Mouse (Mus musculus): ENCODE results near the gene Krt222.

Krt222 gene

DNA sequence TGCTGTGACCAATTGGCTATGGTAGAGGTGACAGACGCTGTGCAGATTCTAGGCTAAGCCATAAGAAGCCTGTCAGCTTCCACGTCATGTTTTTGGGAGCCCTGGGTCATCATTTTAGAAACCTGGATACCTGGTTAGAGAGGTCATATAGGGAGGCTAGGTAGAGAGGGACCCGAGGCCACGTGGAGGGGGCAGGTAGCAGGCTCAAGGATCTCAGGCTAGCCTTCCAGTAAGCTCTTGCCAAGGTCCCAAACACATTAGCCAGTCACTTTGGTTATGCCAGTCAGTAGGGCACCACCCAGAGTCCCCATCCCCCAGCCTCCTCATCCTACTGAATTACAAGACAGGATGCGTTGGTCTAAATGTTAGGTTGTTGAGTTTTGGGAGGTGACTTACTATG, 1.8 kb downstream of the Krt222 start:
- in situ Hi-C loops (cut with MboI, MseI): loop anchor here (10.0 kb wide), 1 partner anchor 1127 kb away; no protein-coding TSS in a partner anchor

DNA sequence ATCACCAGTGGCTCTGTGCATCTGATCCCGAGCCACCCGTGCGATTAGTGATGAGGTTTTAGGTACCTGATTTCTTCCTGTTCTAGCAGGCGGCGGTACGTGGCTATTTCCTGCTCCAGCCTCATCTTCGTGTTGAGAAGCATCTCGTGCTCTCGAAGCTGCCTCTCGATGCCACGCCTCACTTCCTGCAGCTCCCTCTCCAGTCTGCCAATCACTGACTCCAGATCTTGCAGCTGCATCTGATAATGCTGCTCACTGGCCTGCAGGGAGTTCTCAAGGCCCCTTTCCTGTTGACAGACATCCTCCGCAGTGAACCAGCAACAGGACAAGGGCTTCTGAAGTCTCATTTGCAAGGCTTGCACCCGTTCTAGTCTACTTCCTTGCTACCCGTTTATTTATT, 5.4 kb downstream of the Krt222 start:
- in situ Hi-C loops (cut with MboI, MseI): no loop called here

DNA sequence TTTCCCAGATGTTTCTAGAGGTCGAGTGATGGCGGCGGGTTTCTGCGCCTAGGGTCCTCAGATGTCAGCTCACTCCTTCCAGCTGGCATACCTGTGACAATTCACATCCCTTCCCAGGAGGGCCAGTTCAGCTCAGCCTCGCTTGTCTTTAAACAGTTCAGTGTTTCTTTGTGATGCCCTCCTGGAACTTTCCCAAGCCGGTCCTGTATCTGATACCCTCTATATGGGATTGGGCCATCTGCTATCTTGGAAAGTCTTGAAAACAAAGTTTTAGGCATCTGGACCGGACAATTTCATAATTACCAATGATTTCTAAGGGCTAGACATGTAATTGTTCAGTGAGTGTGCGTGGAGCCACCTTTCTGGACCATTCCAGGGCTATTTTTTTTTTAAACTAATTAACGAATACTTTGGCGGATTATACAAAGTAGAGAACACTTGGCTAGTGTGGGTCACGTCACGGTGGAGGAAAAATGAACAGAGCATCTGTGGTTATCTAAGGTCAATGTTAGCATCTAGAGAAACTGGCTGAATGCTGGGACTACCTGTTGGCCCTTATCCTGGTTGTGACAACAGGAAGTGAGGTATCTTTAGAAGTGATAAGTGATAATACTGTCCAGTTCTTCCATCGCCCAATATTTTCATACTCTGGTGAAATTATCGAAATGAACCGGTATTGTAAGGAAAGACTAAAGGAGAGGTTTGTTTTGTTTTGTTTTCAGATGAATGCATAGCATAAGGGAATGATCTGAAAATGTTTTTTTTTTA, 12.7 kb downstream of the Krt222 start:
- in situ Hi-C loops (cut with MboI, MseI): no loop called here

DNA sequence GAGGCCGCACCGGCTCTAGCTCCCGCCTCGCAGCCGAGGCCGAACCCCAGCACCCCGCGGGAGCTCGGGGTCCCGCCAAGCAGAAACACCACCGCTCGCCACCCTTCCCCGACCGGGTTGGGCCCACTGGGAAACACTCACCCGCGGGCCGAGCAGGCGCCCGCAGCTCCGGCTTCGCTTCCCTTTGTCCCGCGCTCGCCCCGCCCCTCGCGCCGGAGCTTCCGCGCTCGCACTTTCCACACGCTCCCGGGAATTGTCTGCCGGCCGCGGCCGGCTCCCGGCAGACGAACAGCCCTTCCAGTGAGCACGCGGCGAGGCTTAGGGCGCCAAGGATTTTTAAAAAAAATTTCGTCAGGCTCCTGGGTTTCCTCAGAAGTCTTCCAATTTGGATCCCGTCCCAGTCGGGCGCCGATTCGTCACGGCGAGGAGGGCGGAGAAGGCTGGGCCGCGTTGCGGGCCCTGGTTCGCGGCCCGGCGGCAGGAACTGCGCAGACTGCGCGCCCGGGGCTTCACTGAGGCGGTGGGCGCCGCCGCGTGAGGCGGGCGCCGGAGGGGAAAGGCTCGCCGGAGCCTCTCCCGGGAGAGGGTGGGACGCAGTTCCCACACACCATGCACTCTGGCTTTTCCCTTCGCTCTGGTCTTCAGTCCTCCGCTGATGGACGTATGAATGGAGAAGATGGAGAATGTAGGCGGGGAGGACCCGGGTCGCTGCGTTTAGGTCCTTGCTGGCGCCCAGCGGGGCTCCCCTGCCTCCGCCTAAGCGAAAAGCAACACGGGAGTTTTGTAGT, 13.4 kb downstream of the Krt222 start, which contains the start of gene Smarce1:
Gene Smarce1, minus strand, starts transcription at position 757 of the 788 bp plus-strand sequence.
- in situ Hi-C loops (cut with MboI, MseI): no loop called here

DNA sequence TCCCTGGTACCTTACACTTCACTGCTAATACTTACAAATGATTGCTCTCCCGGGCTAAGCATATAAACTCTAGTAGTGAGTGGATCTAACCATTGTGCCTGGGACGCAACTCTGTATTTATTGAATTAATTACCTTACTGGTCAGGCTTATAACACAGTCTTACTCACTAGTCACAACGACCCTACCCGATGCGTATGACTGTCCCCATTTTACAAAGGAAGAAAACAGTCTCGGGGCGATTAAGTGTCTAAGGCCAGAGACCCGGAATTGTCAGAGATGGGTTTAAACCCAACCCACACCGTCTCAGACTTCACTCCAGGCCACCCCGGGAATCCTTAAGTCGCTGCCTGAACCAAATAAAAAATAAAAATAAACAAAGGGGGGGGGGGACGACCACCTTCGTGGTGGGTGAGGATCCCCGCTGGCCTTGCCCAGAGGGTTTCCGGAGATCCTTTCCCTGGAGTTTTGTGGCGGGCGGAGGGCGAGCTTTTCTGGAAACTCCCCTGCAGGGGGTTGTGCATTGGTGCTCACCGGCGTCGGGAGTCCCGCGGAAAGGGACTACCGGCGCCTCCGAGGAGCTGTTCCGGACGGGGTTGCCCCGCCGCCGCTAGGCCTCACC, 14.1 kb downstream of the Krt222 start:
- in situ Hi-C loops (cut with MboI, MseI): no loop called here

DNA sequence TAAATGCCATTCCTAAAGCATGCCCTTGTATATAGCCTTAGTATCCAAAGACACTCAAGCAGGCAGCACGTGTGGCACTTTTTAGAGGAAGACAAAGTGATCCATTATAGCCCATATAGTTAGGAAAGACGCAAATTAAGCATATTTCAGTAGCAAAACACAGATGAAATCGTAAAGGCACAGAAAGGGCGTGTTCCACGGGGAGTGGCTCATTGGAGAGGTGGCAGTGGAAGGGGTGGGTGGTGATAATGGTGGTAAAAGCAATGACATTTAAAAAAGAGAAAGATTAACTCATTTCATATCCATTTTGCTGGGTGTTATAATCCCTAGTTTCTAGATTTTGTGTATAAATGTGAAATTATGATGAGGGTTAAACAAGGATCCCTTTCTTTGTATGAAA, 17.6 kb downstream of the Krt222 start:
- in situ Hi-C loops (cut with MboI, MseI): no loop called here

DNA sequence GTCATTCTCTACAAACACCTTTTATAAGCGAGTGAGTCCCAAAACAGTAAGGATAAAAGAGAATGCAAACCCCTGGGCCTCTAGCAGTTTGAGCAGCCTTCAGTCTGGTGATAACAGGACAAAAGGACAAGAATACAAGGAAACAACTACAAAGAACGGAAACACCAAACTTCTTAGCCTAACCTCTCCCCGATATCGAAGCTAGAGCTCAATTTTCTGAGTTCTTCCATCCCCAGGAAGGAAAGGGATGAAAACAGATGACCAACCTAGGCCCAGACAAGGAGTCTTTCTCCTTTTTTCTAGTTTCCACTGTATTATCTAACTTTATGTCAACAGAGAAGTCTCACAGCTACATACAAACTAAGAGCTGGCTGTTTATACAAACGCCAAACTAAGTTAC, 20.6 kb downstream of the Krt222 start:
- in situ Hi-C loops (cut with MboI, MseI): no loop called here

DNA sequence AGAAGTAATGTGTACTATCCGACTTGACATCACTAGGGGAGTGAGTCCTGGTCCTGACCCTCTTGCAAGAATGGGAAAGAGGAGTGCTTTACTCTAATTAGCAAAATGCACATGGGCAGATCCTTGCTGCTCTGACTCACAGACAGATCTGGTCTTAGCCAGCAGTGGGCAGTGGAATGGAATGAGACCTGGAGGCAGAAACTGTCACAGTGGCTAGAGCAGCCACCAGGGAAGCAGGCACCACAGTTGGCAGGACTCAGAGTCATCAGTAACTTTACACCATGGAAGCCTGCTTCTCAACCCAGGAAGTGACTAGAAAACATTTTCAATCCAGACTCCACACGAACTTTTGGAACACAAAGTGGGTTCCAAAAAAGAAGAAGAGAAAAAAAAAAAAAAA, 22.1 kb downstream of the Krt222 start:
- in situ Hi-C loops (cut with MboI, MseI): no loop called here

DNA sequence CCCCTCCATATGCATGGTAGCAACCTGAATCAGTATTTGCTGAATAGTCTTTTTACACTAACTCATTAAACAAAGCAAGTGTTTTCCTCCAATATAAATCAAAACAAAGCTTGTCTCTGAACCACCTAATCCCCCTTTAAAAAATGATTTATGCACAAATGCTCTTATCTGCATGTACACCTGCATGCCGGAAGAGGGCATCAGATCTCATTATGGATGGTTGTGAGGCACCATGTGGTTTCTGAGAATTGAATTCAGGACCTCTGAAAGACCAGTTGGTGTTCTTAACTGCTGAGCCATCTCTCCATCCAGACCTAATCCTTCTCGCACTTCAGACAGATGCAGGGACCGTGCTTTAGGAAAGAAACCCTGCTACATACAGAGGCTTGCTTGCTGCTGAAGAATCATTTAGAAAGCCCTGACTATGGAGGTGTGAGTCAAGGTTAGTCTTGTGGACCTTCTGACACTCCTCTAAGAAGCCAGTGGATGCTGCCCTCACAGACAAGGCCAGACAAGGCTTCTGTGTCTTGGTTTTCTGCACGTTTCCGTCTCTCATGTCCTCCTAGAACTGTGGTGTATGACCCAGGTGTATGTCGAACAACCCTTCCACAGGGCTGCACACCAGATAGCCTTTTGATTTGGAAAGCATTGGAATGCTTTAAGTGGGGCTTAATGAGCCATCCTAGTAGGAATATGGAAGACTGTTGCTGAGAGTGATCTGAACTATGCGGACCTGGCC, 26.5 kb downstream of the Krt222 start:
- in situ Hi-C loops (cut with MboI, MseI): no loop called here

DNA sequence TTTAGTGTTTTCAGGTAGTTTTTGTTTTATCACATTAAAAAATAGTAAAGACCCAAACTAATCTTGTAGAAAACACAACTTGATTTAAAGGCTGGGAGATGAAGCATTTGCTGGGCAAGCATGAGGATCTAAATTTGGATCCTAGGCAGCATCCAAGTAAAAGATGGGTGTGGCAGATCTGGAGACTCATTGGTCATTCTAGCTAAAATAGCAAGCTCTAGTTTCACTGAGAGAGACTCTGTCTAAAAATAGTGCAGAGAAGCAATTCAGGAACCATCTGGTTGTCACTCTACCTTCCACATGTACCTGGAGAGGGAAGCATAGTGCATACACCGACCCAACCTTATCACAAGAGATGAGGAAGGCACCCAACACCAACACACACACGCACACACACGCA, 27.7 kb downstream of the Krt222 start:
- in situ Hi-C loops (cut with MboI, MseI): no loop called here

DNA sequence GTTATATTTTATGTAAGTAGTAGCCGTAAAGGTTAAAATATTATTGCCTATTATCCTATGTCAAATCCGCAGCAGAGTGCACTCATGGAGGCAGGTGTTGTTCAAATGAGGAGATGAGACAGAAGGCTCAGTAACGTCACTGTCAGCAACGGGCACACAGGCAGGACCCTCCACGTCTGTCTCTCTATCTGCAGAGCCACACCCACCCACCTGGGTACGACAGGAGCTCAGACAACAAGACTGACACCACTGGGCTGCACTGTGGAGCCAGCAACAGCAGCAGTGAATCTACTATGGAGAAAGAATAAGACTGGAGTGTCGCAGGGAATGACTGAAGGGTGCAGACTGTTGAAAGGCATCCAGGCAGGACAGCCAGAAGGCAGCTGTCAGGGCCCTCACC, 31.2 kb downstream of the Krt222 start:
- in situ Hi-C loops (cut with MboI, MseI): no loop called here

DNA sequence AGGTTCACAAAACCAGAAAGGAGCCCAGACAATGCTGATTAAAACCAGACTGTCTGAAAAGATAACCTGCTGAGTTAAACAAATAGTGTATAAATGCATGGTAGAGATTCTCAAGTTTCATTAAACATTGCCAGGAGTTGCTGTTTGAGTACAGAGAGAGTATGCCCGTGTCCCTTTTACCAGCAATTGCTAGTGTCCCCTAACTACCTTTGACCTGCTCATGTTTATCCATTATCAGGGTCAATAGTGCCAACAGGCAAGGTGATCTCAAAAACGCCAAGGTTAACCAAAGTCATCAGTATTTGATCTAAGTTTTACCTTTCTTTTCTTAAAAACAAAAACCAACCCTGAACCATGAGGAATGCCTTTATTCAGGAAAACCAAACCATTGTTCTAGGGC, 31.9 kb downstream of the Krt222 start:
- in situ Hi-C loops (cut with MboI, MseI): no loop called here

DNA sequence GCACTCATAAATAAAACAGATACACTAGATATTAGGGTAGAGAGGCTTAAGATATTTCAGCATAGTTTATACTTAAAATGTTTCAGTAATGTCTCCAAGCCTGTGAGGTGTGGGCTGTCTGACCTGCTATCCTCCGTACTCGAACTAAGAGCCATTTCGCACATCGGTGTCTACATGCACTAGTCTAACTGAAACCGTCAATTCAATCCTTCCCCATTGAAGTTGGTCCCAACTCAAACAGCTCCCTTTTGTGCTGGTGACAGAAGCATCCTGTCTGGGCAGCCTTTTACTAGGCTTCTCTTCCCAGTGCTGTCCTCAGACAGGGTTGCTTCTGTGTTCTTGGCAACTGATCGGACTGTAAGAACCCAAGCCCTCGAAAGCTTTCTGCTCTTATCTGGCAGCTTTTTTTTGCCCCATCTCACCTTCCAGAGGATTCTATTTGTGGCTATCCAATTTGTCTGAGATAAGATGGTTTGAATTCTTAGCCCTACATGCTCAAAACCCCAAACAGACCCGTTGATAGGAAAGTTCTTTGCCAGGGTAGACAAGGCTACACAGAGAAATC, 35.7 kb downstream of the Krt222 start:
- in situ Hi-C loops (cut with MboI, MseI): no loop called here

DNA sequence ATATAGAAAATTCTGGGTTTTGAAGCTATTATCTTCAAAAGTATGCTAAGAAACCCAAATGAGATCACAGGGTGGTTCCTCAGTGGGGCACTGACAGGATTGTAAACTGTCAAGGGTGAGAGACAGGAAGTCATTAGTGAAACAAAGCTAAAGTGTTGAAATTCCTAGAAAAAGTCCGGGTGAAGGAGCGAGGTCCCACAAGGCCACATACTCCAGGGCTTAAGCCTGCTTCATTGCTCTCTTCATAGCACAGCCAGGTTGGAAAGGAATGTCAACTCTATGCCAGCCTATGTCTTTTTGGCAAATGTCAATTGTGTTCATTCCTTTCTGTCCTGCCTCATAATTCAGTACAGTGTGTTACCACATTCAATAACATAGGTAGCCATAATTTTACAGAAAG, 36.4 kb downstream of the Krt222 start:
- in situ Hi-C loops (cut with MboI, MseI): no loop called here

DNA sequence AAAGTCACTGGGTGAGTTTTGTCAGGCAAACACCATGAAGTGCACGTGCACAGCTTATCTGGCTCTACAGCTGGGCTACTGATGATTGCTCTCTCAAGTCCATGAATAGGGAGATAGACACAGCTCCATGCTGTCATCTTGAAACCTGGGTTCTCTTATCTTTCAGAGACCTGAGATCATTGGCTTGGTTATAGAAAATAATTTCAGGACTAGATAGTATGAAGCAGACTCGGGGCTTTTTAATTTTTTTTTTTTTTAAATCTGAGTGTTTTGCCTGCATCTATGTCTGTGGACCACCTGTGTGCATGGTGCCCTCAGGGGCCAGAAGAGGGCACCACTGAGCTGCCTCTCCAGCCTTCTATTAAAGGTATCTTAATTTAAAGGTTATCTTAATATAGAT, 36.9 kb downstream of the Krt222 start:
- in situ Hi-C loops (cut with MboI, MseI): no loop called here

DNA sequence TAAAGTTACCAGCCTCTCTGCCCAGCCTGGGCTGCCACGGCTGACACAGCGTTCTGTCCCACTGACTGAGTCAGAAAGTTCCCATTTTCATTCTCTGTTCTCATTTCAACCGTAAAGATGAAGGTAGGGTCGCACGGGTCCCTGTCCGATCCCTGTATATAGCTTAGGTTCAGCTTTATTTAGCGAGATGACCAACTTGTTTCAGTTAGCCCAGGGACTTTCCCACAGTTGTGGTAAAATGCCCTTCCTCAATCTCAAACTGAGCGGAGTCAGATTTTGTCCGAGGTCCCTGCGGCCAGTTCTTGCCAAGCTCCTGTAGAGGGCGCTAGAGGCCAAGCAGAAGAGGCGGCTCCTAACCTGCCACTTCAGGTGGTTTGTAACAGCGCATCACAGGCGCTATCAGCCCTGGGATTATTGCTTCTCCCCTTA, 54.7 kb downstream of the Krt222 start:
- in situ Hi-C loops (cut with MboI, MseI): loop anchor here (5.0 kb wide), 1 partner anchor 37 kb away; no protein-coding TSS in a partner anchor

DNA sequence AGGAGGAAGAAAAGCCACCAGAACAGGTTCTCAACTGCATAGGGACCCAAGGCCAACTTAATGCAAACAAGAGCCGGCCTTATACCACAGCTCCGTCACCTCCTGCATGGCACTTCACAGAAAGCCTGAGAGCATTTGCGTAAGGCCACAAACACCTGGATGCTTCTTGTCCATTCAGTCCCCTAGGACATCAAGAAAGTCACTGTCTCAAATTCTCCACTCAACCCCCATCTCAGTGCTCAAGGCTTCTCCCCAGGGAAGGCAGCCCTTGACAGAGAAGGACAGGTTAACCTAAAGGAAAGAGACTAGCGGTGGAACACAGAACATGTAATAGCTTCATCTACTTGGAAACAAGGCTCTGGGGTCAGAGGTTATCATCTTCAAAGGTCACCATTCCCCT, 56.5 kb downstream of the Krt222 start:
- in situ Hi-C loops (cut with MboI, MseI): loop anchor here (5.0 kb wide), 1 partner anchor 35 kb away; no protein-coding TSS in a partner anchor

DNA sequence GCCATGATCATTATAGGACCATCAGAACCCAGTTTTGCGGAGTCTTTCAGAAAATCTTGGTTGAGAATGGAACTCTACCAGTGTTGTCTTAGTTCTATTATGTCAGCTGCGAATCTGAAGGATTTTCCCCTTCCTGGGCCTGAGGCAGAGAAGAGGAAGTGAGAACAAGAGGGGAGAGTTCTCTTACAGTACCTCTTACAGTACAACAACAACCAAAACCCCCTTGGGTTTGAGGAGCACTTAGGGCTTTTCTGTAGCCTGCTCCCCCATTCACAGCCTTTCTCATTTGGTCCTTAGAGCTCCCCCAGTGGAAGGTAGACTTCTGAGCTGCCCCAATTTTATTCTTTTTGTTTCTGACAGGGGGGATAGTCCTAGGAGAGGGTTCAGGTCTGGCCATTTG, 57.0 kb downstream of the Krt222 start:
- in situ Hi-C loops (cut with MboI, MseI): loop anchor here (5.0 kb wide), 1 partner anchor 35 kb away; no protein-coding TSS in a partner anchor

All from T-helper 1 cell (primary cell).